Mouse (Mus musculus) lung, postnatal 0 days (tissue): ENCODE measurements around the gene Mas1.

Source experiments
- CTCF ChIP-seq: IDR thresholded peaks from 2 replicates; pipeline ENCODE4 v1.5.1; 2016; ENCODE audit warnings: antibody characterized with exemption, mild to moderate bottlenecking
- EP300 ChIP-seq: IDR thresholded peaks from 2 replicates; pipeline ENCODE4 v1.6.1; 2016; ENCODE audit warnings: antibody characterized with exemption, mild to moderate bottlenecking, control low read depth

DNA sequence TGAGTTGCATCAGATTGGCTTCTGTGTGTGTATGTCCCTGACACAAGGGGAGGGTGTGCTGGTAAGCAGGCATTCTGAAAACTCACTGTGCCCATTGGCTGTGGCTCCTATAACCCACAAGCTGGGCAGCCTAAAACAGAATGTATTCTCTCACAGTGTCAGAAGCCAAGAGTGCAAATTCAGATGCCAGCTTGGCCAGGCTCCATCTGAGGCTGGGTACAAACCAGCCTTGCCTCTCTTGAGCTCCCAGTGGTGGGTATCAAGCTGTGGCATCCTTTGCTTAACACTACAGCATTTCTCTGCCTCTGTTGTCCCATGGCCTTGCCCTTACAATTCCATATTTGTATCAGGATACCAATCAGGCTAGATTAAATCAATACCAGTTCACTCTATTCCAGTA is 3.8 kb downstream of the Mas1 start:
- TF ChIP-seq CTCF = no peak
- no peak for TF ChIP-seq EP300
